Mouse (Mus musculus): ENCODE data around the gene Suv39h1. TPM values are rescaled to one million over a fixed set of nuclear protein-coding genes. Genes with fewer than 3 reads are reported as not detected.

The Suv39h1 gene
- total and polyA plus RNA-seq, 3 experiments: 104 to 129 (median 122) TPM

DNA sequence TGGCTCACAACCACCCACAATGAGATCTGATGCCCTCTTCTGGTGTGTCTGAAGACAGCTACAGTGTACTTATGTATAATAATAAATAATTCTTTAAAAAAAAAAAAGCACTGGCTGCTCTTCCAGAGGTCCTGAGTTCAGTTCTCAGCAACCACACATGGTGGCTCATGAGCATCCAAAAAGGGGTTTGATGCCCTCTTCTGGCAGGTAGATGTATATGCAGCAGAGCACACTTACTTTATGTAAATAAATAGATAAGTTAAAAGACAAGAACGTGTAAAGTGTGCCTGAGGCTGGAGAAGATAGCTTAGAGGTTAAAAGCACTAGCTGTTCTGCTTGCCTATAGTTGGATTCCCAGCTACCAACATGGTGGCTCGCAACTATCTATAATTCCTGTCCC, 49.8 kb downstream of the Suv39h1 start:
- Histone ChIP-seq H3K79me2 (ENCODE audit: control insufficient read depth, insufficient read depth, low read length, poor library complexity) (no peaks in the 10 kb centered on the region), H3K4me3 (ENCODE audit: control insufficient read depth in 1 of 2, insufficient read depth in 1 of 2, low read depth in 2 of 2, low read length in 2 of 2) (no peak overlapping the region), H3K27me3 (ENCODE audit: control insufficient read depth in 1 of 2, insufficient read depth in 2 of 2, low read length in 2 of 2) (no peaks in the 10 kb centered on the region), H3K27ac (ENCODE audit: control insufficient read depth, low read depth, low read length) (no peak overlapping the region), H3K36me3 (ENCODE audit: control insufficient read depth in 1 of 2, insufficient read depth in 2 of 2, low read length in 2 of 2) (no peaks in the 10 kb centered on the region; a peak in 1 of 4 replicates), H3K9me3 (replicated peaks; ENCODE audit: insufficient read depth, low read length) (no peaks in the 10 kb centered on the region), H3K4me1 (ENCODE audit: control insufficient read depth in 1 of 2, insufficient read depth in 2 of 2, low read length in 2 of 2) (no peaks in the 10 kb centered on the region), H3K9ac (ENCODE audit: control insufficient read depth, low read depth, low read length, poor library complexity, severe bottlenecking) (no peak overlapping the region)
- TF ChIP-seq USF2 (IDR thresholded peaks at IDR 0.05; ENCODE audit: borderline replicate concordance in 1 of 2, insufficient read depth in 1 of 2, low read depth in 1 of 2, low read length in 2 of 2) (no peak), ZNF384 (IDR thresholded peaks at IDR 0.05; ENCODE audit: low read depth, low read length) (peak; percentile 30; the same call in 1 of the 2 replicates), NRF1 (IDR thresholded peaks at IDR 0.05; ENCODE audit: insufficient read depth, low read depth, low read length, poor library complexity, severe bottlenecking) (no peak), MYC (IDR thresholded peaks at IDR 0.05; ENCODE audit: low read depth, low read length) (0 out of 2 replicates have a peak, but pooled peaks have one; percentile 31), GATA1 (IDR thresholded peaks at IDR 0.05; ENCODE audit: low read depth, low read length) (no peak), RAD21 (IDR thresholded peaks at IDR 0.05; ENCODE audit: low read depth, low read length) (peak; percentile 53), SMC3 (IDR thresholded peaks at IDR 0.05; ENCODE audit: low read depth, low read length) (peak; percentile 59), TCF12 (IDR thresholded peaks at IDR 0.05; ENCODE audit: low read depth, low read length) (no peak), ZKSCAN1 (IDR thresholded peaks at IDR 0.05; ENCODE audit: low read depth, low read length) (no peak), POLR2AphosphoS5 (IDR thresholded peaks at IDR 0.05; ENCODE audit: borderline replicate concordance, low read depth, low read length) (no peak), CTCF (IDR thresholded peaks at IDR 0.05 in 2 of 3, conservative IDR thresholded peaks at IDR 0.05 in 1 of 3; ENCODE audit: control insufficient read depth in 1 of 3, insufficient read depth in 1 of 3, low read depth in 2 of 3, low read length in 3 of 3, poor library complexity in 1 of 3, severe bottlenecking in 1 of 3) (peak; percentile 43 to 63 (median 52)), ZC3H11A (IDR thresholded peaks at IDR 0.05; ENCODE audit: low read depth, low read length) (no peak; the same call in none of the 2 replicates)
- peak; percentile 78 for DNase-seq (ENCODE audit: low read depth, low spot score)

DNA sequence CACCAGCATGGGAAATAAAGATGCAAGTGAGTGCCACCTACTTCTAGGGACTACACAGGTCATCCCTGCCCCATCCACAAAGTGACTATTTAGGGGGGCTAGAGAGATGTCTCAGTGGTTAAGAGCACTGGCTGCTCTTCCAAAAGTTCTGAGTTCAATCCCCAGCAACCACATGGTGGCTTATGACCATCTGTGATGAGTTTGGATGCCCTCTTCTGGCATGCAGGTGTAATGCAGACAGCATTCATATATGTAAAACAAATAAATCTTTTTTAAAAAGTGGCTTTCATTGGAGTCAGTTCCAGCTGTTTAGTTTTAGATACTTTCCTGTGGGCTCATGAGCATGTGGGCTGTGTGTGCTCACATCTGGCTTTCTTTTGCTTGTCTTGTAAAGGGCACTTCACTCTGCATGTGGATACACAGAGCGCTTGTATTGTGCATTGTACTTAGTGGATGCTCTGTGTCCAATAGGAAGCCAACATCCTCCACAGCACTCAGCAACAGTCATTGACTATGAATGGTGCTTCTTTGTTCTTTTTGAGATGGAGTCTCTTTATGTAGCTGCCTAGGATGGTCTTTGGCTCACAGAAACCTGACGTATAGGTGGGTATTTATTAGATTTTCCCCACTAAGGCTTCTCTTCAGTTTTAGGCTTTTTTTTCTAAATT, 54.3 kb downstream of the Suv39h1 start:
- H3K27me3 ChIP-seq (ENCODE audit: control insufficient read depth in 1 of 2, insufficient read depth in 2 of 2, low read length in 2 of 2): no peaks in the 10 kb centered on the region
- no peak overlapping the region for H3K27ac ChIP-seq (ENCODE audit: control insufficient read depth, low read depth, low read length)
- peak; percentile 77 for DNase-seq (ENCODE audit: low read depth, low spot score)
- peaks cover 0 to 8% of the 10 kb centered on the region in 2 experiments; a peak in 3 of 4 replicates for H3K4me1 ChIP-seq (ENCODE audit: control insufficient read depth in 1 of 2, insufficient read depth in 2 of 2, low read length in 2 of 2)
- H3K36me3 ChIP-seq (ENCODE audit: control insufficient read depth in 1 of 2, insufficient read depth in 2 of 2, low read length in 2 of 2): peaks cover 0 to 5% of the 10 kb centered on the region in 2 experiments; a peak in 2 of 4 replicates
- no peak overlapping the region for H3K9ac ChIP-seq (ENCODE audit: control insufficient read depth, low read depth, low read length, poor library complexity, severe bottlenecking)
- H3K4me3 ChIP-seq (ENCODE audit: control insufficient read depth in 1 of 2, insufficient read depth in 1 of 2, low read depth in 2 of 2, low read length in 2 of 2): no peak overlapping the region
- H3K9me3 ChIP-seq (replicated peaks; ENCODE audit: insufficient read depth, low read length): no peaks in the 10 kb centered on the region
- H3K79me2 ChIP-seq (ENCODE audit: control insufficient read depth, insufficient read depth, low read length, poor library complexity): no peaks in the 10 kb centered on the region
- TF ChIP-seq MYC (IDR thresholded peaks at IDR 0.05; ENCODE audit: low read depth, low read length): peak; percentile 90
- TF ChIP-seq USF2 (IDR thresholded peaks at IDR 0.05; ENCODE audit: borderline replicate concordance in 1 of 2, insufficient read depth in 1 of 2, low read depth in 1 of 2, low read length in 2 of 2): no peak
- TF ChIP-seq MAFK (IDR thresholded peaks at IDR 0.05; ENCODE audit: borderline replicate concordance, low read depth, low read length): no peak
- peak; percentile 57 for TF ChIP-seq RAD21 (IDR thresholded peaks at IDR 0.05; ENCODE audit: low read depth, low read length)
- no peak for TF ChIP-seq POLR2AphosphoS2 (IDR thresholded peaks at IDR 0.05; ENCODE audit: low read length)
- peak; percentile 68 for TF ChIP-seq ZC3H11A (IDR thresholded peaks at IDR 0.05; ENCODE audit: low read depth, low read length)
- no peak for TF ChIP-seq E2F4 (IDR thresholded peaks at IDR 0.05; ENCODE audit: borderline replicate concordance, low read depth, low read length)
- TF ChIP-seq POLR2A (IDR thresholded peaks at IDR 0.05; ENCODE audit: control insufficient read depth in 1 of 2, insufficient read depth in 1 of 2, low read depth in 1 of 2, low read length in 2 of 2, poor library complexity in 1 of 2): no peak
- no peak for TF ChIP-seq ZMIZ1 (IDR thresholded peaks at IDR 0.05; ENCODE audit: low read depth, low read length)
- no peak for TF ChIP-seq GABPA (IDR thresholded peaks at IDR 0.05; ENCODE audit: low read depth, low read length)
- TF ChIP-seq MAZ (IDR thresholded peaks at IDR 0.05; ENCODE audit: low read depth, low read length): no peak
- no peak for TF ChIP-seq CHD1 (IDR thresholded peaks at IDR 0.05; ENCODE audit: low read depth, low read length)
- no peak for TF ChIP-seq HCFC1 (IDR thresholded peaks at IDR 0.05; ENCODE audit: low read depth, low read length)
- no peak; the same call in 1 of the 2 replicates for TF ChIP-seq TBP (IDR thresholded peaks at IDR 0.05; ENCODE audit: low read depth, low read length)
- peak; percentile 51 to 79 (median 66) for TF ChIP-seq CTCF (IDR thresholded peaks at IDR 0.05 in 2 of 3, conservative IDR thresholded peaks at IDR 0.05 in 1 of 3; ENCODE audit: control insufficient read depth in 1 of 3, insufficient read depth in 1 of 3, low read depth in 2 of 3, low read length in 3 of 3, poor library complexity in 1 of 3, severe bottlenecking in 1 of 3)
- TF ChIP-seq MYB (IDR thresholded peaks at IDR 0.05; ENCODE audit: low read depth, low read length): no peak
- no peak for TF ChIP-seq CHD2 (IDR thresholded peaks at IDR 0.05; ENCODE audit: low read length)
- TF ChIP-seq ZNF384 (IDR thresholded peaks at IDR 0.05; ENCODE audit: low read depth, low read length): no peak
- TF ChIP-seq TAL1 (IDR thresholded peaks at IDR 0.05; ENCODE audit: low read length): no peak
- no peak for TF ChIP-seq ELF1 (IDR thresholded peaks at IDR 0.05; ENCODE audit: low read depth, low read length)
- 0 out of 2 replicates have a peak, but pooled peaks have one; percentile 12 for TF ChIP-seq JUND (IDR thresholded peaks at IDR 0.05; ENCODE audit: low read depth, low read length)
- TF ChIP-seq ZKSCAN1 (IDR thresholded peaks at IDR 0.05; ENCODE audit: low read depth, low read length): no peak
- no peak for TF ChIP-seq POLR2AphosphoS5 (IDR thresholded peaks at IDR 0.05; ENCODE audit: borderline replicate concordance, low read depth, low read length)
- TF ChIP-seq BHLHE40 (IDR thresholded peaks at IDR 0.05; ENCODE audit: borderline replicate concordance, low read depth, low read length): no peak

All from MEL (cell line).